Mouse (Mus musculus): Measurements from ENCODE around the gene Gm28051.

The Gm28051 gene

GRCm38 (mm10) chr12:102757689-102758402 lies at the start of gene Gm28051, which contains the start of the genes Gon7 and Ubr7:
Gm28051 (minus strand) TSS chr12:102757765.
Gon7 (minus strand) TSS chr12:102757803.
Ubr7 (plus strand) TSS chr12:102757967.
- peak; percentile 95 for DNase-seq (ENCODE audit: low spot score)

- DNase-seq (ENCODE audit: low spot score) = no peak
These were observed 42.0 kb upstream of the Gm28051 start for GRCm38 (mm10) chr12:102799528-102799927.

GRCm38 (mm10) chr12:102787927-102788326 lies 30.4 kb upstream of the Gm28051 start:
- no peak for DNase-seq (ENCODE audit: low spot score)

DNA sequence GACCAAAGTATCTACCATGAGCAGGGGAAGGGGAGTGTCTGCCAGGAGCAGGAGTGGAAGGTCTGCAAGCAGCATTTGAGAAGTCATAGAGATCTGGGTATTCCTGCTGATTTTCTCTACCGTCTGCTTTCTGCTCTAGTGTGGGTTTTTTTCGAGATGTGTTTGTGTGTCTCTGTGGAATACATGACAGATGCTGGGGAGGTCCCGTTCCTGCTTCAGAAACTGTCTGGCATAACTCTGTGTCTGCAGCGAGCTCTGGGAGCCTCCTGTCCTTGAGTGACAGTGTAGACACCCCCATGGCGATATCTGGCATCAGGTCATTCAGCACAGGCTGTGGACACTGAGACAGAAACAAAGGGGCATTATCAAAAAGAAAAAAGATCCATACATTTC lies 28.0 kb upstream of the Gm28051 start:
- DNase-seq (ENCODE audit: low spot score) = no peak

DNA sequence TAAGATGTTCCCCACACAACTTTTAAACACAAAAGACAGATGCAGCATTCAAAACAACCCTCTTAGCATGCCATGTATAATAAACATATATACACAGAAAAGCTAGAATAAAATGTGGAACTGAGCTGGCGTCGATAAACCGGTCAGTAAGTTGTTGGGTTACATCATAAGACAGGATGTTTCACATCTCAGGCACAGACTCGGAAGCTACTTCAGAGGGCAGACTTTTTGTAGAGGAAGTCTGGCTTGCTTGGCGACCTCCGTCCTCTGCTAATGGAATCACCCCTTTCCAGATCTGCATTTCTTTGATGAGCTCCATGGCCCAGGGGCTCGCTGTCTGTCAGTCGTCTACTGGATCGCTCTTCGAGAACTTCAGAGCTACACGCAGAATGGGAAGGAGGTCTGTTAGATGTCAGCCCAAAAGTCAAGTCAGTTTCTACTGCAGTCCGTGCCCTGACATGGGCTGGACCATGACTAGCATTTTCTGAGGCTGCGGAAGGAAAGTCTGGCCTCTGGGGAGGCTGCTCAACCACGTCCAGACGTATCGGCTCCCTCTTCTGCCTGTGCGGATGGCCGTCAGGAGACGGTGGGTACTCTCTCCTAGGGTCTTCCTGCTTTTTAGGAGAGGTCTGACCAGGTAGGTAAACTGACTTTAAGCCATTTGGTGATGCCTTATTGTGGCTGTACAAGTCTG lies 27.5 kb upstream of the Gm28051 start:
- no peak for DNase-seq (ENCODE audit: low spot score)

DNA sequence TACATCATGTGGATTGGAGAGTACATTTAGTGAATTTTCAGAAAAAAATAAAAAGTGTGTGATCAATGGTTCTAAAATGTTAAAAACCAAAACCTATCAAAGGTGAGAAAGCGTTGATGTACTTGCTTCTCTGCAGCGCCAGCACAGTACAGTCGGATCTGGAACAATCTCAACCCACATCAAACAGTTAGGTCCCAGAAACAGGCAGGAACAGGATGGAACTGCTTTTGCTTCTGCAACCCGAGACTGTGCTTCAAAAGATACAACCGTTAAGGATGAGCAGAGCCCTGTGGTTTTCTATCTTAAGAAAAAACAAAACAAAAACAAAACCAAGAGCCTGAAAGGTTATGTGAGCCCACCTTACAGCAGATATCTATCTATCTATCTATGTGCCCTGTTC lies 25.3 kb upstream of the Gm28051 start:
- DNase-seq (ENCODE audit: low spot score) = peak; percentile 57

- no peak for DNase-seq (ENCODE audit: low spot score)
These were observed 21.9 kb upstream of the Gm28051 start for GRCm38 (mm10) chr12:102779452-102779851.

GRCm38 (mm10) chr12:102778151-102778550 lies 20.6 kb upstream of the Gm28051 start:
- no peak for DNase-seq (ENCODE audit: low spot score)

- DNase-seq (ENCODE audit: low spot score) = no peak
These were observed 18.5 kb upstream of the Gm28051 start for GRCm38 (mm10) chr12:102776035-102776434.

DNA sequence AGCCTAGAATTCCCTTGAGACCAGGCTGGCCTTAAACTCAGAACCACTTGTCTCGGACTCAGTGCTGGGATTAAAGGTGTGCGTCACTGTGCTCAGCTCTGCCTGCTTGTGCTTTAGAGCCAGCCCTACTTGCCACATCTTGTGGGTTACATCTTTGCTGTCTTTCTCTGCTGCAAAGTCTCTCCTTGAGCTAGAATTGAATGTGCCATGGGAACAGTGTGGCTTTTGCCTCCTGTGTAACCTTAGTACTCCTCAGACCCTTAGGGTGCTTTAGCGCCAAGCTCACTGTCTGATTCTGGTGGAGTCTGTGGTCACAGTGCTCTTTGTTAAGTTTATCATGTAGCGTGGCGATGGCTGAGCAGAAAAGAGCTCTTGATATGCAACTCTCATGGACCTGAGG lies 15.1 kb upstream of the Gm28051 start:
- no peak for DNase-seq (ENCODE audit: low spot score)

GRCm38 (mm10) chr12:102771601-102772000 lies 14.0 kb upstream of the Gm28051 start:
- DNase-seq (ENCODE audit: low spot score) = no peak

DNA sequence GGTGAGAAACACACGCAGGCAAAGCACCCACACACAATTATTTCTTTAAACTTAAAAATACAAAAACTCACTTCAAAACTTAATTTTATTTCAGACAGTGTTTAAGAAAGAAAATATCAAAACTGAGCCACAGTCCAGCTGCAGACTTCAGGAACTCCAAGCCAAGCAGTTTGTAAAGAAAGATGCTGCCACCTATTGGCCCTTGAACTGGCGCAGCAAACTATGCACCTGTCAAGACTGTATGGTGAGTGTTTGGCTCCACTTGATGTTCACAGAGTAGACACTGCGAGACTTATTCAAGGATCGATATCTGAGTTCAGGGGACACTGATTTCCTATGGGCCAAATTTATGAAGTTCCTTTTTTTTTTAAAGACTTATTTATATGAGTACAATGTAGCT lies 11.4 kb upstream of the Gm28051 start:
- peak; percentile 9 for DNase-seq (ENCODE audit: low spot score)

GRCm38 (mm10) chr12:102763696-102764095 lies 6.1 kb upstream of the Gm28051 start:
- no peak for DNase-seq (ENCODE audit: low spot score)

DNA sequence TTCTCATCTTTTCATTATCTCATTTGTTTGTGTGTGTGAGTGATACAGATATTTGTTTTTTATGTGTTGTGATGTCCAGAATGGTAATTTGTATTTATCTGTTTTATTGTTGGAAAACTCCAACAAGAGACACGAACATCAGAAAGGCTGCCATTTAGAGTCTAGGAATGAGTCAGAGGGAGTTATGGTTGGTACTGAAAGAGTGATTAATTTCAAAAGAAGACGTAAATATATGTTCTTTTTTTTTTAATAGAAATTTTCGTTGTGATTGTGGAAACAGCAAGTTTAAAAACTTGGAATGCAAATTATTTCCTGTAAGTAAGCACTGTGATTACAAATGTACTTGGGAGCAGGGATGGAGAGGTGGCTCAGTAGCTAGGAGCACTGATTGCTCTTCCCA lies 4.1 kb upstream of the Gm28051 start:
- no peak for DNase-seq (ENCODE audit: low spot score)

DNA sequence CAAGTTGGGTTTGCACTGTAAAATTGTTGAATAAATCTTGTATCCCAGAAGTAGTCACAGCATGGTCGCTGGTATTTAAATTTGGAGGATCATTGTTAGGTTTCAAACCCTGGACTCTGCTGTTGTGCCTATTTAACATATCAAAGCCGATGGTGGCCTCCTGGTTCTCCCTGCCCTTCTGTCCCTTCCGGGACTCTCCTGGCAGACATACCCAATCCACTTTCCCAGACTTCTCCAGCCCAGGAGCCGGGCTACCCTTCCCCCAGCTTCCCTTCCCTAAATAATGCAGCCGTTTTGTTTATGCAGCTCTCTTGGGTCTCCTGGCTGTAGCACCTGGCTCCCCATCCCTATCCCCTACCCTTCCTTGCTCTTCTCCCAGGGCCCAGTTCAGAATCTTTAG lies 1.4 kb upstream of the Gm28051 start:
- DNase-seq (ENCODE audit: low spot score) = no peak

DNA sequence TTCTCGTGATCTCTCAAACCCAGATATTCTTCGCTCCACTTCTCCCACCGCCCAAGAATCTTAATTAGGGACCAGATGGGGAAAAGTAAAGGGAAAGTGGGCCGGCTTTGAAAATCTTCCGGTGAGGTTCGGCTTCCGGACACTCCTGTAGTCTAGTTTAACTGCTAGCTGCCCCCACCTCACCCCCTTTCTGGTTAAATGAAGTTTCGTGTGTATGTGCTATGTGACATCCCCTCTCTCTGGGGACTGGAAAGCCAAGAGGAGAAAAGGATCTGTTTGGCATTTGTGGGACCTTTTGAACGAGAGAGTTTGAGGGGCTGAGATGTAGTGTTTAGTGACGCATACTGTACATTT lies 815 bp upstream of the Gm28051 start, which contains the start of gene Gm20604:
TSS of gene Gm20604 (minus strand) at position 270 of the 354 bp plus-strand sequence.
- DNase-seq (ENCODE audit: low spot score) = no peak

DNA sequence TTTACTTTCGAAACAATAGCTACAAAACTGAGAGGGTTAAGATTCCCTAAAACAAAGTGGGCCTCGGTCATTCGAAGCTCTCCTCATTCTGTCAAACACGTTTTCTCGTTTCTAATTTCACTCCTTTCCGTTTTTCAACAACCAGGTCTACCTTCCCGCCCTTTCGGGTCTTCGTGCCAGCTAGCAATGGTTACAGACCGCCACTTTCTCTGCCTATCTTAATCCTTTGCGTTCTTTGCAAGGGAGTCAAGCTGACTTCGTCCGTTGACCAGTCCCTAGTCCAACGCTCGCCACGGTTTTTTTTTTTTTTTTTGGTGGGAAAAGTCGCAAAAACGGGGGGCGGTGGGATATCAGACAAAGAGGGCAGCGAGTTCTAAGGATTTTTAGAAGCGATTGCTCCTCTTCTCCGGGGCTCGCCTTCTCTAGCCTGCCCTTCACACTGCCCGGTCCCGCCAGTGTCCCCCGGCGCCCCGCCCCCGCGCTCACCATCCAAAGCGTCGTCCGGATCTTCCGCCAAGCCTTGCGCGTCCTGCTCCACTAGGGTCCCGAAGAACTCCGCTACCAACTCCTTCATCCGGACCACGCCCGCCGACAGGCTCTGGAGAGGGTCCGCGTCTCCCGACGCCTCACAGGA lies 393 bp downstream of the Gm28051 start:
- peak; percentile 8 for DNase-seq (ENCODE audit: low spot score)

- DNase-seq (ENCODE audit: low spot score) = peak; percentile 69
These were observed 1.3 kb downstream of the Gm28051 start for GRCm38 (mm10) chr12:102756304-102756703.

DNA sequence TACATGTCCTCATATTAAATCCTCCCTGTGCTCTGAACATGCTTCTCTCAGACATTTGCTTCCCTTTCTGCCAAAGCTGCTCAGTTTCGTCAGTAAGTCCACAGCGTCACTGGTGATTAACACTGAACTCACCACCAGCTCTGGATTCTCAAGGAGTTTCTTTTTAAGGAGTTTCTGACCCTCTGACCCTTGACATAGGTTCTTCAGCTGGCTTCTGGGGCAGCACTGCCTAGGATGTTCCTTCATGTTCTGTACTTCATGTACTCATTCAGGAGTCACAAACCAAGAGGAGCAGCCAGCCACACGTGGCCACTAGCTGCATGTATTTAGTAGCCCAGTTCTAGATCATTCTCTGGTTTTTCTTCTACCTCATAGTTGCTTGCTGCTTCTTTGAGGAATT lies 9.3 kb downstream of the Gm28051 start:
- DNase-seq (ENCODE audit: low spot score) = no peak

DNA sequence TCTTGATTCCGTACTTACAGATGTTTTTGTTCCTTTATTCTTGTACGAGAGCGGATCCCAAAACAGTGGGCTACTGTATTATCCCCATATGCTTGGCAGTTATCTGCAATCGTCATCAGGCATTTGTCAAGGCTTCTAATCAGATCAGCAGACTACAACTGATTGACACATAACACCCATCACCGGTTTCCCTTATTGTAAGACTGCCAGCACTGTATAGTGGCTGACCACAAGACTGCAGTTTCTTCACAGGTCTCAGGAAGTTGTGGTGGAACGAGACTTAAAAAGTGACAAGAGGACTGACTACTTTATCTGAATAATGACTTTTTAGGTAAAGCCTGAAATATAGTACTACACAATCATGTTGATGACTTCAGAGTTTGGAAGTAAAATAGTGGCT lies 12.7 kb downstream of the Gm28051 start:
- DNase-seq (ENCODE audit: low spot score) = peak; percentile 80

DNA sequence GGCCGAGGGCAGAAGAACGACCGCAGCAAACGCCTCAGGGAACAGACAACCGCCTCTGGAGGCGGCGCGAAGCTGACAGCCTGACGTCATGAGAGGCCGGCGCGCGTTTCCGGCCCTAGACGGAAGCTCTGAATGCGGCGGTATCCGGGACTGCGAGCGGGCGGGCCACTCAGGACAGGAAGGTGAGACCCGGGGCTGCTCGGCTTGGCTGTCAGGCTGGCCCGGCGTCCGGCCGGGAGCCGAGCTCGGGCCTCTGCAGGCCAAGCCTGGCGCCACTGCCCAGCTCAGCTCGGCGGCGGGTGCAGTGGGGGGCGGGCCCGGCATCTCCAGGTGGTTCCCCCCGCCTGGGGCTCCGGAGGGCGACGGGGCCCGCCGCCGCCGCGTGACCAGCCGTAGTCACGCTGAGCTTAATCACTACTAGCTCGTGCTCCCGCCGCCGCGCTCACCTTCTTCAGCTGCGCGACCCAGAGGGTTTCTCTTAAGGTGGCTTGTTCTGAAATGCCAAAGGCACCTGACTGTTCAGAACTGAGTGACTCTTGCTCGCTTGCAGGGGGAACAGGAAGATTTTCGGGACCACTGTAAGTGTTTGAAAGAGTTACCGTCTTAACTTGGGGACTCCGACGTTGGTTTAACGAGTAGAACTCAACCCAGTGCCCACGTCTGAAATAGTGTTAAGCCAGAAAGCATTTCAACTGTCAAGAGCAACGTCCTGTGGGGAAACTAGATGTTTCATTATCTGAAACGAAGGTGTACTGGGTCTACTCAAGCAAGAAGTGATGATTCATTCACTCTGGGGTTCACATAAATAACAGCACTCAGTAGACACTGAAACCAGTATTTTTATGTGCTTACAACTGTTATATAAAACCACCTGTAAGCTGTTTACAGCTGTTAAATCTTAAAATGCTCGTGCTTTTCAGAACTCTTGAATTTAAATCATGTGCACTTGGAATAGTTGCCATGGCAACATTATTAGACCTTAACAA lies 13.7 kb downstream of the Gm28051 start, which contains the start of the genes Moap1 and Tmem251:
TSS of gene Moap1 (minus strand) at position 73 of the 986 bp plus-strand sequence.
TSS of gene Tmem251 (plus strand) at position 174 of the 986 bp plus-strand sequence.
- peak; percentile 92 for DNase-seq (ENCODE audit: low spot score)

Measured in T-cell, adult 2 months (primary cell).